Mouse (Mus musculus): ENCODE results near the gene Fgf22.

GRCm38 (mm10) chr10:79723047-79723446, 31.8 kb upstream of the Fgf22 start:
- TF ChIP-seq POLR2A (IDR thresholded peaks at IDR 0.05; ENCODE audit: control insufficient read depth, extremely low read depth, insufficient read depth, low read length, poor library complexity) (no peak), CTCF (IDR thresholded peaks at IDR 0.05; ENCODE audit: borderline replicate concordance, control insufficient read depth, extremely low read depth, insufficient read depth, low read length, poor library complexity) (no peak)

Data from thymus, adult 2 months (tissue).